In genomic region chr2:173046582-173047297, GRCm38 (mm10) we compare ENCODE assay signal across 8 mouse cellular contexts. TPM values are rescaled to one million over a fixed set of nuclear protein-coding genes. Genes with fewer than 3 reads are reported as not detected.
DNase-seq lines count a peak whose midpoint lies in the region; ATAC-seq and TF ChIP-seq lines count a peak whose summit lies in the region.

No protein-coding gene starts in this region.

- TF ChIP-seq POLR2A in MEL (IDR thresholded peaks at IDR 0.05; ENCODE audit: control insufficient read depth in 1 of 2, insufficient read depth in 1 of 2, low read depth in 1 of 2, low read length in 2 of 2, poor library complexity in 1 of 2), result peak; percentile 51 to 58; a peak in 3 of 4 replicates

- no peak for TF ChIP-seq CTCF in MEL (IDR thresholded peaks at IDR 0.05 in 2 of 3, conservative IDR thresholded peaks at IDR 0.05 in 1 of 3; ENCODE audit: control insufficient read depth in 1 of 3, insufficient read depth in 1 of 3, low read depth in 2 of 3, low read length in 3 of 3, poor library complexity in 1 of 3, severe bottlenecking in 1 of 3)

- no peaks in the 10 kb centered on the region for H3K9me3 ChIP-seq in MEL (replicated peaks; ENCODE audit: insufficient read depth, low read length)
- H3K9me3 ChIP-seq in forebrain, embryonic 16.5 days (ENCODE audit: control insufficient read depth, low read length), result no peaks in the 10 kb centered on the region

- TF ChIP-seq RAD21 in MEL (IDR thresholded peaks at IDR 0.05; ENCODE audit: low read depth, low read length), result no peak

- H3K4me2 ChIP-seq in forebrain, embryonic 16.5 days (ENCODE audit: low read length), result no peak overlapping the region

- TF ChIP-seq EP300 in MEL (IDR thresholded peaks at IDR 0.05; ENCODE audit: low read depth in 1 of 2, low read length in 2 of 2), result peak; percentile 45 to 51; a peak in 3 of 4 replicates

- H3K9ac ChIP-seq in MEL (ENCODE audit: control insufficient read depth, low read depth, low read length, poor library complexity, severe bottlenecking), result peak overlapping the region; percentile 69
- no peak overlapping the region for H3K9ac ChIP-seq in forebrain, embryonic 16.5 days (replicated peaks; ENCODE audit: low read depth, low read length)

- WGBS in forebrain, embryonic 16.5 days, result 81% methylated on average over 15 of the region's 15 CpGs

- peak overlapping the region; percentile 75 for H3K27ac ChIP-seq in MEL (ENCODE audit: control insufficient read depth, low read depth, low read length)
- H3K27ac ChIP-seq in forebrain, embryonic 16.5 days (ENCODE audit: low read length), result no peak overlapping the region

- H3K36me3 ChIP-seq in MEL (ENCODE audit: control insufficient read depth in 1 of 2, insufficient read depth in 2 of 2, low read length in 2 of 2), result peaks cover 0 to 10% of the 10 kb centered on the region in 2 experiments; a peak in 2 of 4 replicates
- no peaks in the 10 kb centered on the region for H3K36me3 ChIP-seq in forebrain, embryonic 16.5 days (ENCODE audit: control insufficient read depth, insufficient read depth)

- H3K4me1 ChIP-seq in MEL (ENCODE audit: control insufficient read depth in 1 of 2, insufficient read depth in 2 of 2, low read length in 2 of 2), result peaks cover 3 to 10% of the 10 kb centered on the region in 2 experiments; a peak in 3 of 4 replicates
- H3K4me1 ChIP-seq in forebrain, embryonic 16.5 days (replicated peaks; ENCODE audit: control insufficient read depth, insufficient read depth, low read length), result no peaks in the 10 kb centered on the region

- peak overlapping the region; percentile 33; a peak in 3 of 4 replicates for H3K4me3 ChIP-seq in MEL (ENCODE audit: control insufficient read depth in 1 of 2, insufficient read depth in 1 of 2, low read depth in 2 of 2, low read length in 2 of 2)
- no peak overlapping the region for H3K4me3 ChIP-seq in forebrain, embryonic 16.5 days (replicated peaks; ENCODE audit: low read length)

- no peaks in the 10 kb centered on the region for H3K27me3 ChIP-seq in MEL (ENCODE audit: control insufficient read depth in 1 of 2, insufficient read depth in 2 of 2, low read length in 2 of 2)
- no peaks in the 10 kb centered on the region for H3K27me3 ChIP-seq in forebrain, embryonic 16.5 days (replicated peaks; ENCODE audit: control insufficient read depth, insufficient read depth, low read length)

- peak; percentile 78 for ATAC-seq in megakaryocyte progenitor cell, adult 5-6 weeks (replicated peaks; ENCODE audit: poor library complexity)
- no peak for ATAC-seq in forebrain, embryonic 16.5 days

- H3K79me2 ChIP-seq in MEL (ENCODE audit: control insufficient read depth, insufficient read depth, low read length, poor library complexity), result no peaks in the 10 kb centered on the region

- peak; percentile 70 to 73 for DNase-seq in B cell, adult 2 months
- DNase-seq in MEL (ENCODE audit: low read depth, low spot score), result peak; percentile 80
- peak; percentile 88 for DNase-seq in induced T-regulatory cell, adult 2 months (ENCODE audit: low read depth)
- no peak for DNase-seq in right cerebral cortex, postnatal 14 days
- DNase-seq in frontal cortex, adult 2 months (ENCODE audit: extremely low spot score in 1 of 2, low spot score in 1 of 2), result no peak
- DNase-seq in right cerebral cortex, adult 2 months (ENCODE audit: low spot score in 2 of 2), result no peak

TF ChIP-seq in MEL, 35 proteins besides CTCF, POLR2A, EP300 and RAD21:
- no peak for TF ChIP-seq ZC3H11A (IDR thresholded peaks at IDR 0.05; ENCODE audit: low read depth, low read length)
- no peak for TF ChIP-seq MEF2A (IDR thresholded peaks at IDR 0.05; ENCODE audit: extremely low read depth, insufficient replicate concordance, low read depth, low read length, poor library complexity, severe bottlenecking)
- TF ChIP-seq MAFK (IDR thresholded peaks at IDR 0.05; ENCODE audit: borderline replicate concordance, low read depth, low read length), result no peak
- no peak for TF ChIP-seq MYC (IDR thresholded peaks at IDR 0.05; ENCODE audit: low read depth, low read length)
- no peak for TF ChIP-seq GABPA (IDR thresholded peaks at IDR 0.05; ENCODE audit: low read depth, low read length)
- peak; percentile 41; the same call in 1 of the 2 replicates for TF ChIP-seq ELF1 (IDR thresholded peaks at IDR 0.05; ENCODE audit: low read depth, low read length)
- TF ChIP-seq SIN3A (IDR thresholded peaks at IDR 0.05; ENCODE audit: low read length), result peak; percentile 58; the same call in 1 of the 2 replicates
- TF ChIP-seq GATA1 (IDR thresholded peaks at IDR 0.05; ENCODE audit: low read depth, low read length), result no peak
- no peak for TF ChIP-seq JUND (IDR thresholded peaks at IDR 0.05; ENCODE audit: low read depth, low read length)
- TF ChIP-seq ETS1 (IDR thresholded peaks at IDR 0.05; ENCODE audit: low read depth, low read length), result peak; percentile 59; the same call in 1 of the 2 replicates
- no peak for TF ChIP-seq UBTF (IDR thresholded peaks at IDR 0.05; ENCODE audit: borderline replicate concordance, insufficient read depth, low read depth, low read length)
- TF ChIP-seq POLR2AphosphoS5 (IDR thresholded peaks at IDR 0.05; ENCODE audit: borderline replicate concordance, low read depth, low read length), result no peak
- TF ChIP-seq RCOR1 (IDR thresholded peaks at IDR 0.05; ENCODE audit: low read depth, low read length), result peak; percentile 74
- TF ChIP-seq E2F4 (IDR thresholded peaks at IDR 0.05; ENCODE audit: borderline replicate concordance, low read depth, low read length), result no peak
- 0 out of 2 replicates have a peak, but pooled peaks have one; percentile 36 for TF ChIP-seq TBP (IDR thresholded peaks at IDR 0.05; ENCODE audit: low read depth, low read length)
- peak; percentile 51 for TF ChIP-seq HCFC1 (IDR thresholded peaks at IDR 0.05; ENCODE audit: low read depth, low read length)
- TF ChIP-seq BHLHE40 (IDR thresholded peaks at IDR 0.05; ENCODE audit: borderline replicate concordance, low read depth, low read length), result peak; percentile 73; the same call in 1 of the 2 replicates
- no peak for TF ChIP-seq TAL1 (IDR thresholded peaks at IDR 0.05; ENCODE audit: low read length)
- no peak for TF ChIP-seq USF1 (IDR thresholded peaks at IDR 0.05; ENCODE audit: low read depth, low read length)
- peak; percentile 64 for TF ChIP-seq TCF12 (IDR thresholded peaks at IDR 0.05; ENCODE audit: low read depth, low read length)
- TF ChIP-seq KAT2A (conservative IDR thresholded peaks at IDR 0.05; ENCODE audit: low read depth, low read length), result no peak
- TF ChIP-seq SMC3 (IDR thresholded peaks at IDR 0.05; ENCODE audit: low read depth, low read length), result no peak
- no peak for TF ChIP-seq NELFE (IDR thresholded peaks at IDR 0.05; ENCODE audit: low read depth, low read length)
- no peak for TF ChIP-seq MYB (IDR thresholded peaks at IDR 0.05; ENCODE audit: low read depth, low read length)
- TF ChIP-seq POLR2AphosphoS2 (IDR thresholded peaks at IDR 0.05; ENCODE audit: low read length), result no peak
- no peak for TF ChIP-seq MAZ (IDR thresholded peaks at IDR 0.05; ENCODE audit: low read depth, low read length)
- TF ChIP-seq USF2 (IDR thresholded peaks at IDR 0.05; ENCODE audit: borderline replicate concordance in 1 of 2, insufficient read depth in 1 of 2, low read depth in 1 of 2, low read length in 2 of 2), result no peak
- TF ChIP-seq ZNF384 (IDR thresholded peaks at IDR 0.05; ENCODE audit: low read depth, low read length), result no peak
- no peak for TF ChIP-seq NRF1 (IDR thresholded peaks at IDR 0.05; ENCODE audit: insufficient read depth, low read depth, low read length, poor library complexity, severe bottlenecking)
- 0 out of 2 replicates have a peak, but pooled peaks have one; percentile 56 for TF ChIP-seq ZKSCAN1 (IDR thresholded peaks at IDR 0.05; ENCODE audit: low read depth, low read length)
- TF ChIP-seq MXI1 (IDR thresholded peaks at IDR 0.05; ENCODE audit: low read depth, low read length), result peak; percentile 69
- TF ChIP-seq CHD1 (IDR thresholded peaks at IDR 0.05; ENCODE audit: low read depth, low read length), result no peak
- TF ChIP-seq CHD2 (IDR thresholded peaks at IDR 0.05; ENCODE audit: low read length), result no peak
- TF ChIP-seq ZMIZ1 (IDR thresholded peaks at IDR 0.05; ENCODE audit: low read depth, low read length), result no peak
- peak; percentile 73; the same call in 1 of the 2 replicates for TF ChIP-seq MAX (IDR thresholded peaks at IDR 0.05; ENCODE audit: low read length)

RNA-seq across cellular contexts. Expression of gene Rbm38, which starts 26.4 kb away (rescaled TPM):
- total RNA-seq in MEL (2012; rRNA removed), result 37.0 and 39.0 TPM in 2 replicates
- 100 to 1,000 TPM in 1 of 2 experiments, not detected in 1; 207 TPM for polyA plus RNA-seq in MEL (2012; ENCODE audit: insufficient read depth in 1 of 2, insufficient read length in 2 of 2, low read depth in 1 of 2, low replicate concordance in 2 of 2, missing spikeins in 1 of 2)
- 130 and 153 TPM in 2 replicates for total RNA-seq in megakaryocyte progenitor cell, adult 5-6 weeks (2015)
- total RNA-seq in megakaryocyte progenitor cell, adult 5-6 weeks (2017), result 50.3 and 55.9 TPM in 2 replicates
- 5.1 and 6.8 TPM in 2 replicates for polyA plus RNA-seq in frontal cortex, adult 2 months (2012; rRNA removed)
- polyA plus RNA-seq in forebrain, embryonic 16.5 days (2015; fragmentation: Nextera tagmentation; extraction: Ambion mirVana), result 23.3 and 23.4 TPM in 2 replicates

RNA-seq across cellular contexts. Expression of gene Rae1, which starts 46.8 kb away (rescaled TPM):
- total RNA-seq in MEL (2012; rRNA removed), result 139 and 156 TPM in 2 replicates
- polyA plus RNA-seq in MEL (2012; ENCODE audit: insufficient read depth in 1 of 2, insufficient read length in 2 of 2, low read depth in 1 of 2, low replicate concordance in 2 of 2, missing spikeins in 1 of 2), result 100 to 1,000 TPM in 1 of 2 experiments, not detected in 1; 172 TPM
- 121 and 128 TPM in 2 replicates for total RNA-seq in megakaryocyte progenitor cell, adult 5-6 weeks (2015)
- total RNA-seq in megakaryocyte progenitor cell, adult 5-6 weeks (2017), result 72.9 and 76.3 TPM in 2 replicates
- polyA plus RNA-seq in frontal cortex, adult 2 months (2012; rRNA removed), result 69.7 and 82.4 TPM in 2 replicates
- polyA plus RNA-seq in forebrain, embryonic 16.5 days (2015; fragmentation: Nextera tagmentation; extraction: Ambion mirVana), result 156 TPM in 2 replicates

Comparison
In these comparisons a context has a peak if more than half of its experiments do, and no peak if none do; other contexts are left out.
1. DNase-seq: peak in B cell, adult 2 months (2 of 2), MEL (single experiment) and induced T-regulatory cell, adult 2 months (single experiment); none in right cerebral cortex, postnatal 14 days (single experiment), frontal cortex, adult 2 months (0 of 2) and right cerebral cortex, adult 2 months (0 of 2).